In the genomic region with DNA sequence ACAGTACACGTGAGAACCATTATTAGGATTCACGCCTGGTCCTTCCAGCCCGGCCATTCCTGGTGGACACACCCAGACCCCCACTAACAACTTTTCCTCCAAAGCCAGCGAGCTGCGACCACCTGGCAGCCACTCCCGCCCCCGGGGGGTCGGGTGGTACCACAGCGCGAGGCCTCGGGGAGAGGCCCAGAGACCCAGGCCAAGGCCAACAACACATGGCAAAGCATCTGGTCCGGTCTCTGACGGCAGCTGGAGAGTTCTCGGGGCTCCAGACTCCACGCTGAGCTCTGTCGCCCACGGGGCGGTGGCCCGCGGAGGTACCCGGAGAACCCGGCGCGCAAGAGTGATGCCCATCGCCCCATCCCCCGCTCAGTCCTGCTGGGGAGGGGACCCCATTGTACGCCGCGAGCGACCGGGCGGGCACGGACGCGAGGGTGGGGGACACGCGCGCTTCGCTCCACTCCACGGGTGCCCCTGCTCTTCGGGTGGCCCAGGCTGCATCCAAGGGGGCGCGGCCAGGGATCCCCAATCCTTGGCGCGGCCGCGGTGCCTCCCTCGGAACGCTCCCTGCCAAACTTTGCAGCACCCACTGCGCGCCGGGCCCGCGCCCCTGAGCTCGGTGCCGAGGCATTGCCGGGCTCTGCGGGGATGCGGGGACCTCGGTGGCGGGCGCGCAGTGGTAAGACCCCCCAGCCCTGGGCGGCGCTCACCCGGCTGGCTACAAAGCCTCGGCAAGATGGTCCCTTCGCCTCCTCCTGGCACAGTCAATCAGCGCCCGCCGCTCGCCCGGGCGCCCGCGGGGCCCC, we compare ENCODE assay signal across 8 mouse cellular contexts. TPM values are rescaled to one million over a fixed set of nuclear protein-coding genes. Genes with fewer than 3 reads are reported as not detected.
DNase-seq lines count a peak whose midpoint lies in the region; ATAC-seq lines count a peak whose summit lies in the region.

No protein-coding gene starts in this region.

- DNase-seq in embryo, embryonic 11 days = peak; percentile 56
- no peak for DNase-seq in embryo, embryonic 9.5 days (ENCODE audit: extremely low spot score)
- DNase-seq in ovary, postnatal 36 days (ENCODE audit: low spot score) = peak; percentile 33
- DNase-seq in ovary, postnatal 10 days (ENCODE audit: low spot score) = no peak
- peak; percentile 51 for DNase-seq in kidney, postnatal 10 days
- peak; percentile 37 for DNase-seq in neural tube, embryonic 11.5 days (ENCODE audit: low spot score)
- no peak for DNase-seq in adipocyte (ENCODE audit: low spot score)

- peak overlapping the region; percentile 95 for H3K27ac ChIP-seq in embryonic facial prominence, embryonic 13.5 days
- H3K27ac ChIP-seq in neural tube, embryonic 11.5 days (ENCODE audit: low read depth, low read length) = peak overlapping the region; percentile 96

- H3K4me3 ChIP-seq in embryonic facial prominence, embryonic 13.5 days = peak overlapping the region; percentile 86
- H3K4me3 ChIP-seq in neural tube, embryonic 11.5 days (ENCODE audit: low read depth, low read length) = peak overlapping the region; percentile 97

- under 1% methylated on average over 66 of the region's 76 CpGs for WGBS in embryonic facial prominence, embryonic 13.5 days
- WGBS in neural tube, embryonic 11.5 days = under 1% methylated on average over 62 of the region's 76 CpGs

- no peaks in the 10 kb centered on the region for H3K9me3 ChIP-seq in embryonic facial prominence, embryonic 13.5 days
- H3K9me3 ChIP-seq in neural tube, embryonic 11.5 days (ENCODE audit: control insufficient read depth, low read length) = no peaks in the 10 kb centered on the region

- H3K4me2 ChIP-seq in embryonic facial prominence, embryonic 13.5 days = peak overlapping the region; percentile 92
- H3K4me2 ChIP-seq in neural tube, embryonic 11.5 days (ENCODE audit: low read depth) = peak overlapping the region; percentile 94

- H3K27me3 ChIP-seq in embryonic facial prominence, embryonic 13.5 days = peaks cover 12% of the 10 kb centered on the region
- no peaks in the 10 kb centered on the region for H3K27me3 ChIP-seq in neural tube, embryonic 11.5 days (ENCODE audit: control insufficient read depth, insufficient read depth, low read length)

- ATAC-seq in embryonic facial prominence, embryonic 13.5 days (ENCODE audit: insufficient number of reproducible peaks, insufficient read depth, low FRiP score, low TSS enrichment, low read depth) = no peak
- peak; percentile 46; the same call in 1 of the 2 replicates for ATAC-seq in neural tube, embryonic 11.5 days (ENCODE audit: insufficient read depth, low FRiP score, low TSS enrichment)

- H3K36me3 ChIP-seq in embryonic facial prominence, embryonic 13.5 days = no peaks in the 10 kb centered on the region
- no peaks in the 10 kb centered on the region for H3K36me3 ChIP-seq in neural tube, embryonic 11.5 days (ENCODE audit: control insufficient read depth, insufficient read depth, low read length)

- peaks cover 56% of the 10 kb centered on the region for H3K4me1 ChIP-seq in embryonic facial prominence, embryonic 13.5 days
- peaks cover 38% of the 10 kb centered on the region for H3K4me1 ChIP-seq in neural tube, embryonic 11.5 days (ENCODE audit: control insufficient read depth, insufficient read depth, low read length)

- peak overlapping the region; percentile 88 for H3K9ac ChIP-seq in embryonic facial prominence, embryonic 13.5 days
- H3K9ac ChIP-seq in neural tube, embryonic 11.5 days (ENCODE audit: low read length) = peak overlapping the region; percentile 97

RNA-seq across cellular contexts. Expression of a gene that starts 0.8 kb away (rescaled TPM):
- polyA plus RNA-seq in embryonic facial prominence, embryonic 13.5 days (2015; fragmentation: Nextera tagmentation; extraction: Ambion mirVana) = 7.9 and 13.3 TPM in 2 replicates
- polyA plus RNA-seq in neural tube, embryonic 11.5 days (2014; fragmentation: Nextera tagmentation; extraction: Ambion mirVana) = 20.4 and 21.0 TPM in 2 replicates

RNA-seq across cellular contexts. Expression of a gene that starts 51.0 kb away (rescaled TPM):
- 38.0 and 40.2 TPM in 2 replicates for polyA plus RNA-seq in embryonic facial prominence, embryonic 13.5 days (2015; fragmentation: Nextera tagmentation; extraction: Ambion mirVana)
- 24.2 and 27.3 TPM in 2 replicates for polyA plus RNA-seq in neural tube, embryonic 11.5 days (2014; fragmentation: Nextera tagmentation; extraction: Ambion mirVana)

RNA-seq across cellular contexts. Expression of a gene that starts 57.8 kb away (rescaled TPM):
- 15.8 and 17.9 TPM in 2 replicates for polyA plus RNA-seq in embryonic facial prominence, embryonic 13.5 days (2015; fragmentation: Nextera tagmentation; extraction: Ambion mirVana)
- polyA plus RNA-seq in neural tube, embryonic 11.5 days (2014; fragmentation: Nextera tagmentation; extraction: Ambion mirVana) = 12.3 and 13.3 TPM in 2 replicates

Comparison
In these comparisons a context has a peak if more than half of its experiments do, and no peak if none do; other contexts are left out.
1. DNase-seq: peak in embryo, embryonic 11 days (single experiment), ovary, postnatal 36 days (single experiment), kidney, postnatal 10 days (single experiment) and neural tube, embryonic 11.5 days (single experiment); none in embryo, embryonic 9.5 days (single experiment), ovary, postnatal 10 days (single experiment) and adipocyte (single experiment).